In the genomic region with DNA sequence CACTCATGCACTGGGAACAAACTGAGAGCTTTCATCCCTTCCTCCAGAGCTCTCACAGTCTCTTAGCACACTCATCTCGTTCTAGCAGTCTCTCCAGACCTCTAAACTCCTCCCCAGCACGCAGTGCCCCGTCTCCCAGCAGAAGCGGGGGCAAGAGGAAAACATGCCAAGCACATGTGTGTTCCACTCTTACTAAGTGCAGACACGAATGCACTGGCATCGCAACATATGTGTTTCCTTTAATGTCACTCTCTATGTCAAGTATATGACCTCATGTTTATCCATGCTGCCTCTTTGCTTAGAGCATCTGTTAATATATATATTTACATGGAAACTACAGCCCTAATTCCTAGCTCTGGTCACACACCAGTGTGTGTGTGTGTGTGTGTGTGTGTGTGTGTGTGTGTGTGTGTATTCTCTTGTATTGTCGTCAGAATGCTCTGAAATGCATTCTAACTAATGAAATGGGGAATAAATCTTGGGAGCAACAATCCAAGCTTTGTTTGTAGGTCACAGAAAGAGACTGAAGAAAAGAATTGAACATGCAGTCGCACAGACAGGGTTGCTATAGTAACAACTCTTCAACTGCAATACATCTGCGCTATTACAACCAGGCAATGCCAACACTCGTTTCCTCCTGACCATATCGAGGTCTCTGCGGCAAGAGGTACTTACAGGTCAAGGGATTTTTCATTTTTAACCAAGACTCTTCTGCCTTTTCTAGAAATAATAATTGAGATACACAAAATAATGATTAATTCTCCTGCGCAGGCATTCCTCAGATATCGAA, we compare ENCODE assay signal across 11 mouse cellular contexts. TPM values are rescaled to one million over a fixed set of nuclear protein-coding genes. Genes with fewer than 3 reads are reported as not detected.
DNase-seq lines count a peak whose midpoint lies in the region; ATAC-seq and TF ChIP-seq lines count a peak whose summit lies in the region.
"Had no signal": no experiment of that assay in that cellular context is flagged by ENCODE, and none has a peak within 500 bp of the region (broad histone marks: within the 10 kb centered on the region; RNA-seq: fewer than 3 reads in every experiment).

No protein-coding gene starts in this region.

- peak; percentile 27 to 33 for DNase-seq in layer of hippocampus, postnatal 10 days (ENCODE audit: low spot score in 2 of 2)
- DNase-seq in layer of hippocampus, adult 11-12 months (ENCODE audit: low spot score) = no peak
- DNase-seq in brain, adult 2 months (ENCODE audit: low read depth, low spot score) = peak; percentile 69
- peak; percentile 62 for DNase-seq in naive thymus-derived CD4-positive, alpha-beta T cell, adult 2 months (ENCODE audit: low read depth)
- DNase-seq in right cerebral cortex, adult 18-20 months = no peak
- DNase-seq in lung, postnatal 0 days (ENCODE audit: low spot score) = no peak
- DNase-seq: gastrocnemius, postnatal 14 days; kidney, postnatal 10 days had no signal

- no peak for TF ChIP-seq EP300 in lung, postnatal 0 days (IDR thresholded peaks at IDR 0.05)

- no peaks in the 10 kb centered on the region for H3K36me3 ChIP-seq in hindbrain, embryonic 15.5 days
- H3K36me3 ChIP-seq in lung, postnatal 0 days (ENCODE audit: insufficient read depth, low read length) = no peaks in the 10 kb centered on the region

- H3K4me1 ChIP-seq in hindbrain, embryonic 15.5 days (replicated peaks) = peaks cover 7% of the 10 kb centered on the region
- no peaks in the 10 kb centered on the region for H3K4me1 ChIP-seq in lung, postnatal 0 days (ENCODE audit: insufficient read depth, low read depth, low read length)

- H3K9ac ChIP-seq in hindbrain, embryonic 15.5 days = no peak overlapping the region
- H3K9ac ChIP-seq in lung, postnatal 0 days (replicated peaks; ENCODE audit: low read depth) = no peak overlapping the region
- H3K9ac ChIP-seq: limb, embryonic 13.5 days had no signal

- no peak overlapping the region for H3K4me3 ChIP-seq in hindbrain, embryonic 15.5 days
- no peak overlapping the region for H3K4me3 ChIP-seq in lung, postnatal 0 days (ENCODE audit: low read depth, low read length)
- H3K4me3 ChIP-seq: embryonic facial prominence, embryonic 10.5 days; limb, embryonic 13.5 days had no signal

- peak overlapping the region; percentile 67 for H3K27ac ChIP-seq in hindbrain, embryonic 15.5 days (replicated peaks)
- H3K27ac ChIP-seq in lung, postnatal 0 days (ENCODE audit: low read length) = no peak overlapping the region
- H3K27ac ChIP-seq: embryonic facial prominence, embryonic 10.5 days; limb, embryonic 13.5 days had no signal

- WGBS in hindbrain, embryonic 15.5 days = 55% methylated on average over 14 of the region's 14 CpGs
- WGBS in lung, postnatal 0 days = 65% methylated on average over 14 of the region's 14 CpGs

- no peaks in the 10 kb centered on the region for H3K9me3 ChIP-seq in hindbrain, embryonic 15.5 days
- H3K9me3 ChIP-seq in lung, postnatal 0 days (ENCODE audit: low read length) = no peaks in the 10 kb centered on the region
- H3K9me3 ChIP-seq: embryonic facial prominence, embryonic 10.5 days; limb, embryonic 13.5 days had no signal

- no peak overlapping the region for H3K4me2 ChIP-seq in hindbrain, embryonic 15.5 days
- H3K4me2 ChIP-seq in lung, postnatal 0 days (replicated peaks; ENCODE audit: low read depth, low read length) = no peak overlapping the region
- H3K4me2 ChIP-seq: limb, embryonic 13.5 days had no signal

- H3K27me3 ChIP-seq in hindbrain, embryonic 15.5 days = peaks cover under 1% of the 10 kb centered on the region; the same call in 1 of the 2 replicates
- no peaks in the 10 kb centered on the region for H3K27me3 ChIP-seq in lung, postnatal 0 days (replicated peaks; ENCODE audit: insufficient read depth, low read length)

- ATAC-seq in hindbrain, embryonic 15.5 days (ENCODE audit: low FRiP score, low read depth) = peak; percentile 71; the same call in 1 of the 2 replicates
- ATAC-seq in lung, postnatal 0 days = no peak

- no peak for TF ChIP-seq CTCF in lung, postnatal 0 days (IDR thresholded peaks at IDR 0.05)

RNA-seq across cellular contexts. Expression of a gene that starts 4.6 kb away (rescaled TPM):
- total RNA-seq in layer of hippocampus, postnatal 10 days (2021) = 10 to 100 TPM; 29.2 to 34.1 TPM
- 16.3 and 16.5 TPM in 2 replicates for polyA plus RNA-seq in hindbrain, embryonic 15.5 days (2015; fragmentation: Nextera tagmentation; extraction: Ambion mirVana)
- 14.0 and 15.2 TPM in 2 replicates for polyA plus RNA-seq in lung, postnatal 0 days (2015; fragmentation: Nextera tagmentation; extraction: Ambion mirVana)

Comparison
In these comparisons a context has a peak if more than half of its experiments do, and no peak if none do; other contexts are left out.
1. DNase-seq: peak in layer of hippocampus, postnatal 10 days (2 of 2), brain, adult 2 months (single experiment) and naive thymus-derived CD4-positive, alpha-beta T cell, adult 2 months (single experiment); none in layer of hippocampus, adult 11-12 months (single experiment), right cerebral cortex, adult 18-20 months (single experiment) and lung, postnatal 0 days (single experiment).